In the genomic region with DNA sequence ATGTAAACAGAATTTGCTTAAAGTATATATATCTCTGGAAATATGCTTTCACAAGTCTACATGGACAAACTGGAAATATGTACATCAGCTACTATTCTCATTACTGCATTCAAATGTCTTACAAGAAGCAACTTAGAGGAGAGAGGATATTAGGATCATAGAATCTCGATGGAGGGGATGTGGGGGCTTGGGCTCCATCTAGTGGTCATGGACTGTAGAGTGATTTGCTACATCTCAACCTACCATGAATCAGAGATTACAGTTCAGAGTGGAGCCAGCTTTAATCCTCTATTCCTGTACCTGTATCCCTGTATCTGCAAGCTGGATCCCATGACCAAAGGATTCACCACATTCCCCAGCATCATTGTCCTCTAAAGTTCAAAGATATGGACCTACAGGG, we compare ENCODE assay signal across 10 mouse cellular contexts.
A peak's percentile ranks its signal among the peaks of the same experiment; 100 is the strongest.
DNase-seq lines count a peak whose midpoint lies in the region; ATAC-seq and TF ChIP-seq lines count a peak whose summit lies in the region.
"Had no signal": no experiment of that assay in that cellular context is flagged by ENCODE, and none has a peak within 500 bp of the region (broad histone marks: within the 10 kb centered on the region; RNA-seq: fewer than 3 reads in every experiment).

No protein-coding gene starts in this region.

- no peaks in the 10 kb centered on the region for H3K9me3 ChIP-seq in kidney, embryonic 15.5 days (replicated peaks)
- H3K9me3 ChIP-seq: lung, embryonic 15.5 days had no signal

- DNase-seq in kidney, adult 2 months, result peak; percentile 34
- peak; percentile 18 to 69 for DNase-seq in adrenal gland, adult (ENCODE audit: inconsistent age in 2 of 2, low spot score in 1 of 2)
- peak; percentile 50 for DNase-seq in lung, postnatal 10 days
- DNase-seq in spleen, adult 12 weeks (ENCODE audit: low spot score), result no peak

- no peaks in the 10 kb centered on the region for H3K4me1 ChIP-seq in kidney, adult 2 months (ENCODE audit: control insufficient read depth, insufficient read depth, low read length)
- H3K4me1 ChIP-seq in kidney, embryonic 15.5 days, result no peaks in the 10 kb centered on the region
- no peaks in the 10 kb centered on the region for H3K4me1 ChIP-seq in cortical plate, adult 2 months (ENCODE audit: control insufficient read depth, insufficient read depth, low read length)
- H3K4me1 ChIP-seq: lung, embryonic 15.5 days had no signal

- H3K27ac ChIP-seq in kidney, adult 2 months (ENCODE audit: insufficient read depth, low read depth, low read length), result no peak overlapping the region
- H3K27ac ChIP-seq in kidney, embryonic 15.5 days, result no peak overlapping the region
- no peak overlapping the region for H3K27ac ChIP-seq in cortical plate, adult 2 months (ENCODE audit: insufficient read depth, low read length)
- H3K27ac ChIP-seq: lung, embryonic 15.5 days had no signal

- no peak for ATAC-seq in kidney, embryonic 15.5 days (replicated peaks; ENCODE audit: low FRiP score)
- ATAC-seq in CD4-positive, CD25-positive, alpha-beta regulatory T cell, adult 4 months, result peak; percentile 80
- ATAC-seq in inflammation-experienced regulatory T-cells, adult 6 months, result peak; percentile 78

- 0% methylated on average over 1 of the region's 1 CpGs for WGBS in kidney, adult 2 months
- 5% methylated on average over 1 of the region's 1 CpGs for WGBS in kidney, embryonic 15.5 days

- peak; percentile 46 for TF ChIP-seq CTCF in kidney, adult 2 months (conservative IDR thresholded peaks at IDR 0.05; ENCODE audit: insufficient read depth, insufficient read length, low read depth, low read length)
- TF ChIP-seq CTCF in cortical plate, adult 2 months (IDR thresholded peaks at IDR 0.05; ENCODE audit: extremely low read depth, insufficient read depth, low read length), result peak; percentile 40

- H3K36me3 ChIP-seq in kidney, adult 2 months (ENCODE audit: control insufficient read depth, insufficient read depth, low read length), result no peaks in the 10 kb centered on the region
- H3K36me3 ChIP-seq in kidney, embryonic 15.5 days, result no peaks in the 10 kb centered on the region
- H3K36me3 ChIP-seq: lung, embryonic 15.5 days had no signal

- H3K4me2 ChIP-seq in kidney, embryonic 15.5 days, result no peak overlapping the region
- H3K4me2 ChIP-seq: lung, embryonic 15.5 days had no signal

- no peak for TF ChIP-seq POLR2A in kidney, adult 2 months (IDR thresholded peaks at IDR 0.05; ENCODE audit: low read depth, low read length)
- no peak for TF ChIP-seq POLR2A in cortical plate, adult 2 months (IDR thresholded peaks at IDR 0.05; ENCODE audit: extremely low read depth, insufficient read depth, low read length)

- no peaks in the 10 kb centered on the region for H3K27me3 ChIP-seq in kidney, adult 2 months (replicated peaks; ENCODE audit: control insufficient read depth, insufficient read depth, low read length)
- peaks cover 8% of the 10 kb centered on the region; the same call in 1 of the 2 replicates for H3K27me3 ChIP-seq in kidney, embryonic 15.5 days
- H3K27me3 ChIP-seq: lung, embryonic 15.5 days had no signal

- no peak overlapping the region for H3K4me3 ChIP-seq in kidney, adult 2 months (ENCODE audit: insufficient read depth, low read depth, low read length)
- no peak overlapping the region for H3K4me3 ChIP-seq in kidney, embryonic 15.5 days (replicated peaks)
- H3K4me3 ChIP-seq in cortical plate, adult 2 months (ENCODE audit: insufficient read depth, low read length), result no peak overlapping the region
- H3K4me3 ChIP-seq: erythroblast, embryonic 14.5 days; lung, embryonic 15.5 days had no signal

- no peak overlapping the region for H3K9ac ChIP-seq in kidney, embryonic 15.5 days
- H3K9ac ChIP-seq: lung, embryonic 15.5 days had no signal
